Mouse (Mus musculus): ENCODE measurements around the gene Abtb1.

Gene Abtb1

GRCm38 (mm10) chr6:88855636-88856035 is 13.9 kb upstream of the Abtb1 start:
- DNase-seq (ENCODE audit: low read depth, low spot score) = no peak

- no peak for DNase-seq (ENCODE audit: low read depth, low spot score)
These were observed 12.7 kb upstream of the Abtb1 start for GRCm38 (mm10) chr6:88854509-88854908.

GRCm38 (mm10) chr6:88850034-88850433 is 8.2 kb upstream of the Abtb1 start:
- no peak for DNase-seq (ENCODE audit: low read depth, low spot score)

- no peak for DNase-seq (ENCODE audit: low read depth, low spot score)
These were observed 7.5 kb upstream of the Abtb1 start for GRCm38 (mm10) chr6:88849270-88849669.

GRCm38 (mm10) chr6:88847571-88847970 is 5.8 kb upstream of the Abtb1 start:
- DNase-seq (ENCODE audit: low read depth, low spot score) = no peak

- DNase-seq (ENCODE audit: low read depth, low spot score) = no peak
These were observed 3.2 kb upstream of the Abtb1 start for GRCm38 (mm10) chr6:88844901-88845565.

- DNase-seq (ENCODE audit: low read depth, low spot score) = no peak
These were observed 2.3 kb upstream of the Abtb1 start for GRCm38 (mm10) chr6:88843781-88844725.

- no peak for DNase-seq (ENCODE audit: low read depth, low spot score)
These were observed 1.5 kb upstream of the Abtb1 start for GRCm38 (mm10) chr6:88843241-88843640.

- no peak for DNase-seq (ENCODE audit: low read depth, low spot score)
These were observed 957 bp upstream of the Abtb1 start for GRCm38 (mm10) chr6:88842731-88843151.

- no peak for DNase-seq (ENCODE audit: low read depth, low spot score)
These were observed 337 bp downstream of the Abtb1 start for GRCm38 (mm10) chr6:88841514-88841780.

GRCm38 (mm10) chr6:88840791-88841513 is 832 bp downstream of the Abtb1 start:
- no peak for DNase-seq (ENCODE audit: low read depth, low spot score)

GRCm38 (mm10) chr6:88840211-88840610 is 1.6 kb downstream of the Abtb1 start:
- DNase-seq (ENCODE audit: low read depth, low spot score) = no peak

GRCm38 (mm10) chr6:88839135-88839970 is 2.4 kb downstream of the Abtb1 start:
- no peak for DNase-seq (ENCODE audit: low read depth, low spot score)

- DNase-seq (ENCODE audit: low read depth, low spot score) = no peak
These were observed 3.2 kb downstream of the Abtb1 start for GRCm38 (mm10) chr6:88838613-88839012.

- DNase-seq (ENCODE audit: low read depth, low spot score) = no peak
These were observed 3.8 kb downstream of the Abtb1 start for GRCm38 (mm10) chr6:88837999-88838398.

GRCm38 (mm10) chr6:88836178-88836819 is 5.5 kb downstream of the Abtb1 start:
- DNase-seq (ENCODE audit: low read depth, low spot score) = no peak

- no peak for DNase-seq (ENCODE audit: low read depth, low spot score)
These were observed 6.7 kb downstream of the Abtb1 start for GRCm38 (mm10) chr6:88835047-88835446.

GRCm38 (mm10) chr6:88833340-88834140 is 8.2 kb downstream of the Abtb1 start:
- no peak for DNase-seq (ENCODE audit: low read depth, low spot score)

- DNase-seq (ENCODE audit: low read depth, low spot score) = no peak
These were observed 9.1 kb downstream of the Abtb1 start for GRCm38 (mm10) chr6:88832663-88833062.

GRCm38 (mm10) chr6:88831456-88831855 is 10.3 kb downstream of the Abtb1 start:
- DNase-seq (ENCODE audit: low read depth, low spot score) = peak; percentile 76

All from brain, embryonic 18.5 days (tissue).